Mouse (Mus musculus): ENCODE results near the gene Bud31.

GRCm38 (mm10) chr5:145104328-145104727 is 35.8 kb upstream of the Bud31 start:
- no peak for TF ChIP-seq CTCF (IDR thresholded peaks at IDR 0.05; ENCODE audit: borderline replicate concordance, insufficient read depth, low read depth, low read length)
- TF ChIP-seq POLR2A (IDR thresholded peaks at IDR 0.05; ENCODE audit: borderline replicate concordance, insufficient read depth, low read length), result no peak

All from cerebellum, adult 2 months (tissue).